Mouse (Mus musculus) megakaryocyte, embryonic 14.5 days (primary cell): Measurements from ENCODE around the gene Pacs1. TPM values are rescaled to one million over a fixed set of nuclear protein-coding genes. Genes with fewer than 3 reads are reported as not detected.
"Not testable (repeated sequence)": the region's sequence is repeated elsewhere in the genome, so short reads cannot be mapped to it uniquely, and the experiment has no call there.

Experiments
- H3K27me3 ChIP-seq: replicated peaks from 2 replicates; pipeline ENCODE3; 2012; ENCODE audit warnings: inconsistent platforms
- H3K36me3 ChIP-seq: replicated peaks from 2 replicates; pipeline ENCODE3; 2012; ENCODE audit warnings: low read length, inconsistent platforms, mixed read lengths
- H3K4me1 ChIP-seq: 2 replicates; pipeline ENCODE4 v1.6.1; 2012; ENCODE audit warnings: inconsistent platforms
- H3K4me3 ChIP-seq: replicated peaks from 2 replicates; pipeline ENCODE3; 2012; ENCODE audit warnings: moderate library complexity, mild to moderate bottlenecking, inconsistent platforms
- H3K9me3 ChIP-seq: 2 replicates; pipeline ENCODE4 v1.6.1; 2012; ENCODE audit warnings: inconsistent platforms
- FLI1 ChIP-seq: IDR thresholded peaks from 2 replicates; pipeline ENCODE4 v1.6.1; 2012; ENCODE audit warnings: low read length, inconsistent platforms, mixed read lengths
- GATA1 ChIP-seq: IDR thresholded peaks from 3 replicates; pipeline ENCODE4 v1.6.1; 2012; ENCODE audit warnings: mixed read lengths, low read length, inconsistent platforms, borderline replicate concordance
- polyA plus RNA-seq: library from polyadenylated mRNA; stranded (reverse); fragments of >175 nt; gene quantifications from 2 replicates; pipeline ENCODE4 v1.2.3, GENCODE M21; 2012; ENCODE audit warnings: low replicate concordance; ENCODE audit not compliant: insufficient read depth

Pacs1 gene
- polyA plus RNA-seq, 1 experiment, result 40.2 TPM

DNA sequence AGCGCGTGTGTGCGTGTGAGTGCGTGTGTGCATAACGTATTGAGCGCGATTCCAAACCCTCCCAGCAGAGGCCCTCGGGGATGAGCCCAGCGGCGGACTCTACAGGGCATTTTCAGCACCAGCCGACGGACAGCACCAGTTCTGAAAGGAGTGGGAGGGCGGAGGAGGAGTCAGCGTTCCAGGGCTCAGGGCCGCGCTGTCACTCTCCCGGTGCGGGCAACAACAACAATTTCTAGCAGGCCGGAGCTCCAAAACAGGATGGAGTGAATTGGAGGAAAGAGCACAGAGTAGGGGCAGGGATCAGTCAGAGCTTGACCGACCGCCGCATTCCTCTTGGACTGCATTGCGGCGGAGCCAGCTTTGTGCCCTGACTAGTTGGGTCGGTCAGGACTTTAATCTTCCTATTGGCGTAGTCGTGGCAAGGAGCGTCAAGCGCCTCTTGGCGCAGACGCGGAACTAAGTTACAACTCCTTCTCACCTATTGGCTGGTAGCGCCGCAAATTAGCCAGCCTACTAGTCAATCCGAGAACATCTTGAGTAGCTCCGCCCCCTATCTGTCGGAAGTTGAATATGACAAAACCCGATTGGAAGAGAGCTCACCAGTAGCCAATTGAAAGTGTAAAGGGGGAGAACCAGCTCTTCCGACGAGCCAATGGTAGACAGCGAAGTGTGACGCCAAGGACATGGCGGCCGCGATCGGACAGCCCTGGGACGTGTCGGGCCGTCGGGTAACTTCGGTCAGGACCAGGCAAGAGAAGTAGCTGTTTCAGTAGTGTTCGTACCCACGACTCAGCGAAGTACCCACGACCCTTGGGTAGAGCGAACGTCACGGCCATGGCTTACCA, 184.8 kb downstream of the Pacs1 start, which contains the start of gene Yif1a:
TSS of gene Yif1a (plus strand) at position 655 of the 845 bp plus-strand sequence.
- H3K4me1 ChIP-seq, result peaks cover 40% of the 10 kb centered on the region
- H3K27me3 ChIP-seq, result peaks cover 32% of the 10 kb centered on the region
- peaks cover 37% of the 10 kb centered on the region for H3K36me3 ChIP-seq
- H3K9me3 ChIP-seq, result no peaks in the 10 kb centered on the region
- H3K4me3 ChIP-seq, result peak within 1 kb of the TSS; percentile 100
- TF ChIP-seq GATA1 (no peak), FLI1 (no peak)

DNA sequence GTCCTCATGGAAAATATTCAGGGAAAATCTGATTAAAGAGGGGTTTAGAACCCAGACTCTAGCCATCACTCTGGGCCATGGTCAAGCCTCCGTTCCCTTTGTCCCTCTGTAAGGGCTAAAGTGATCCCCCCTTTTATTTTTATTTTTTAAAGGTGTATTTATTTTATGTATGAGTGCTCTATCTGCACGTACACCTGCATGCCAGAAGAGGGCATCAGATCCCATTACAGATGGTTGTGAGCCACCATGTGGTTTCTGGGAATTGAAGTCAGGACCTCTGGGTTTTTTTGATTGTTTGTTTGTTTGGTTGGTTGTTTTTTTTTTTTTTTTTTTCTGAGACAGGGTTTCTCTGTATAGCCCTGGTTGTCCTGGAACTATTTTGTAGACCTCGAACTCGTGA, 186.4 kb downstream of the Pacs1 start:
- Histone ChIP-seq H3K27me3 (peaks cover 48% of the 10 kb centered on the region), H3K36me3 (peaks cover 21% of the 10 kb centered on the region), H3K4me1 (peaks cover 45% of the 10 kb centered on the region)
- H3K9me3 ChIP-seq, H3K4me3 ChIP-seq: not testable (repeated sequence)

DNA sequence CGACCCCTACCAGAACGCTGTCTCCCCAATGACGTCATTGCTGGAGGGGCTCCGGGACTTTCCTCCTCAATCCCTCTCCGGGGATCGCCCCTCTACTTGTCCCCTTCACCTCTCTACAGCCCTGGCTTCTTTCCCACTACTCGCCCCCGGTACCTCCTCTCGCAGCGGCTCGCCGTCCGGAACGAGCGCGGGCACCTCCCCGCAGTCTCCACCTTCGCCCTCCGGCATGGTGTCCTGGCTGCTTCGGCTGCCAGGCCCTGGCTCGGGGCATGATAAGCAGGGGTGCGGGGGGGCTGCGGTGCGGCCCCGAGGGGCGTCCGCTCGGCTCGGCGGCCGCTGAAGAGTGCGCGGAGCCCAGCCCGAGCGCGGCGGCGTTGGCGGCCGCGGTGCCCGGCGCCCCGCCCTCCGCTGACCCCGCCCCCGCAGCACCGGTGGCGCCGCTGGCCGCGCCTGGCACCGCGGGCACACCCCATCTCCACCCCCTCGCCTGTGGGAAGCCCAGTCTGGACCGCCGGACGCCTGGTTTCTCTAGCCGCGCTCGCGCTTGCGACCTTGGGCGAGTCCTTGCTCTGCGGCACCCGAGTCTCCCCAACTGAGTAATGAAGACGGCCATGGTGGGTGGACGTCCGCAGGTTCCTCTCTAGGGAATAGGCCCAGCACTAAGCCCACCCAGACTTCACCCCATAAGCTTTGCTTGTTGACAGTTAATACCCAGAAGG, 187.6 kb downstream of the Pacs1 start, which contains the start of gene Tmem151a:
TSS of gene Tmem151a (minus strand) at position 387 of the 719 bp plus-strand sequence.
- Histone ChIP-seq H3K4me3 (peak within 1 kb of the TSS; percentile 85), H3K9me3 (no peaks in the 10 kb centered on the region), H3K27me3 (peaks cover 60% of the 10 kb centered on the region), H3K4me1 (peaks cover 45% of the 10 kb centered on the region), H3K36me3 (peaks cover 9% of the 10 kb centered on the region)
- no peak for TF ChIP-seq FLI1
- TF ChIP-seq GATA1, result no peak

DNA sequence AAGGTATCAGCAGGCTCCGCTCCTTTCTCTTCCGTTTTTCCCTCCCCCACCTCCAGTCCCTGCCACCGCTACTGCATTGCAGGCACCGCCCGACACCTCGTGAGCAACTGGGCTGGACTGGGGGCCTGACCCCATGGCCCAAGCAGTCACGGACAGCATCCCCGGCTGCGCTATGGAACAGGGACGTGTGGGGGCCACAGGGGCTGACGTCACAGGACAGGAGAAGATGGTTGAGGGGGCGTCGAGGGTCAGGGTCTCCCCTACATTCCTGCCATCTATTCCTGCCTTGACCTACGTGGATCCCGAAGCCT, 188.1 kb downstream of the Pacs1 start:
- Histone ChIP-seq H3K27me3 (peaks cover 65% of the 10 kb centered on the region), H3K4me1 (peaks cover 44% of the 10 kb centered on the region), H3K9me3 (no peaks in the 10 kb centered on the region), H3K36me3 (peaks cover 5% of the 10 kb centered on the region), H3K4me3 (peak overlapping the region; percentile 85)
- TF ChIP-seq GATA1 (no peak), FLI1 (no peak)

DNA sequence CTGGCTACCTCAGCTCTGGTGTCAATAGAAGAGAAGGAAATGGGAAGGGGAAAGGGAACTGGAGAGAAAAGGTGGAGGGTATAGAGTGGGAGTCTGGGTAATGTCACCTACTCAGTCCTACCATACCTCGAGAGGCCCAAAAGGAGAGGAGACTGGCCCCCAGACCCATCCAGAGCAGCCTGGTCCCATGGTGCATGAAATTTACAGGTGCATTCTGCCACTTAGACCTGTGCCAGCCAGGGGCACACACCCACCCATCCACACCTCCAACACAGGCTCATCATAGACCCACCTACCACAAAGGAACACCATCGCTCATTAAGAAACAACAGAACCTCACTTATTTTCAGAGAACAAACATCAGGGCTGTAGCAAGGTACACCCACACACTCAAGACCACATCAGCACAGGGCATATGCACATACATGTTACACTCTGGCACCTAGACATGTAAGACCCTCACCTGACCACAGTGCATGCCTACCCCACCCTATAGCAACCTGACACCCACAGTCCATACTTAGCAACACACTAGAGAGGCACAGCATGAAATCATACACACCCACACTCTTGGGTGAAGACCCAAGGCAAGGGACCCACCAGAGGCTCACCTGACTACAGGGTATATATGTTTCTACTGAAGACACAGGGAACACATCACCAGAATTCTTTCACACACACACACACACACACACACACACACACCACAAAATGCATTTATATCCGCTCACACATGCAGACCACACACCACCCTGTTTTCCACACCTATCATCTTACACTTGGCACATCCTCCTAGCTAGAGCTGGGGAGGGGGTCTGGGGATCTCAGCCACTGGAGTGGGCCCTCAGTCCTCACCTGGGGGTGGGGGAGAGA, 188.7 kb downstream of the Pacs1 start:
- no peak for TF ChIP-seq GATA1
- TF ChIP-seq FLI1, result no peak
- no peaks in the 10 kb centered on the region for H3K9me3 ChIP-seq
- no peak overlapping the region for H3K4me3 ChIP-seq
- H3K4me1 ChIP-seq, result peaks cover 38% of the 10 kb centered on the region
- H3K36me3 ChIP-seq, result no peaks in the 10 kb centered on the region
- H3K27me3 ChIP-seq, result peaks cover 66% of the 10 kb centered on the region

Other genes starting within 250 kb of the Pacs1 start
- 0.58 and 0.94 TPM in 2 replicates for gene Slc29a2, start 249.3 kb downstream of the Pacs1 start, polyA plus RNA-seq
- gene B4gat1, start 234.3 kb downstream of the Pacs1 start, polyA plus RNA-seq, result 1.3 and 2.0 TPM in 2 replicates
- gene AC124502.3, start 234.2 kb downstream of the Pacs1 start, polyA plus RNA-seq, result not detected in 2 replicates
- gene Brms1, start 231.8 kb downstream of the Pacs1 start, polyA plus RNA-seq, result 82.3 and 110 TPM in 2 replicates
- 0.47 TPM in 1 of 2 replicates, not detected in the other for gene Rin1, start 222.6 kb downstream of the Pacs1 start, polyA plus RNA-seq
- gene Cd248, start 205.0 kb downstream of the Pacs1 start, polyA plus RNA-seq, result 0.74 and 1.3 TPM in 2 replicates
- gene Tmem151a, start 187.6 kb downstream of the Pacs1 start, polyA plus RNA-seq, result 0.32 TPM in 1 of 2 replicates, not detected in the other
- 24.4 and 25.6 TPM in 2 replicates for gene Yif1a, start 184.6 kb downstream of the Pacs1 start, polyA plus RNA-seq
- 4.9 and 13.6 TPM in 2 replicates for gene Cnih2, start 174.6 kb downstream of the Pacs1 start, polyA plus RNA-seq
- gene Rab1b, start 166.0 kb downstream of the Pacs1 start, polyA plus RNA-seq, result 445 and 649 TPM in 2 replicates
- 12.7 and 17.2 TPM in 2 replicates for gene Klc2, start 154.6 kb downstream of the Pacs1 start, polyA plus RNA-seq
- gene Sf3b2, start 22.3 kb upstream of the Pacs1 start, polyA plus RNA-seq, result 158 and 268 TPM in 2 replicates
- not detected in 2 replicates for gene Gal3st3, start 25.2 kb upstream of the Pacs1 start, polyA plus RNA-seq
- gene Catsper1, start 62.6 kb upstream of the Pacs1 start, polyA plus RNA-seq, result not detected in 2 replicates
- gene Cst6, start 76.5 kb upstream of the Pacs1 start, polyA plus RNA-seq, result 0.54 and 9.2 TPM in 2 replicates
- 4.8 and 48.1 TPM in 2 replicates for gene Eif1ad, start 93.6 kb upstream of the Pacs1 start, polyA plus RNA-seq
- gene Banf1, start 94.0 kb upstream of the Pacs1 start, polyA plus RNA-seq, result 21.6 and 178 TPM in 2 replicates
- gene Sart1, start 115.6 kb upstream of the Pacs1 start, polyA plus RNA-seq, result 44.3 and 152 TPM in 2 replicates
- gene Tsga10ip, start 129.4 kb upstream of the Pacs1 start, polyA plus RNA-seq, result 2.6 TPM in 1 of 2 replicates, not detected in the other
- gene Drap1, start 151.9 kb upstream of the Pacs1 start, polyA plus RNA-seq, result 369 and 449 TPM in 2 replicates
- 100 and 136 TPM in 2 replicates for gene AI837181, start 152.0 kb upstream of the Pacs1 start, polyA plus RNA-seq
- 4.3 TPM in 1 of 2 replicates, not detected in the other for gene Fosl1, start 174.4 kb upstream of the Pacs1 start, polyA plus RNA-seq
- gene Ccdc85b, start 184.8 kb upstream of the Pacs1 start, polyA plus RNA-seq, result 4.9 and 12.3 TPM in 2 replicates
- 25.9 and 134 TPM in 2 replicates for gene Fibp, start 187.5 kb upstream of the Pacs1 start, polyA plus RNA-seq
- gene Ctsw, start 195.4 kb upstream of the Pacs1 start, polyA plus RNA-seq, result not detected in 2 replicates
- gene Efemp2, start 200.8 kb upstream of the Pacs1 start, polyA plus RNA-seq, result 2.0 TPM in 1 of 2 replicates, not detected in the other
- 40.1 and 41.1 TPM in 2 replicates for gene Mus81, start 215.3 kb upstream of the Pacs1 start, polyA plus RNA-seq
- gene Cfl1, start 217.3 kb upstream of the Pacs1 start, polyA plus RNA-seq, result 2,588 and 4,768 TPM in 2 replicates
- not detected in 2 replicates for gene 1700020D05Rik, start 230.7 kb upstream of the Pacs1 start, polyA plus RNA-seq
- 3.6 and 4.0 TPM in 2 replicates for gene Snx32, start 237.4 kb upstream of the Pacs1 start, polyA plus RNA-seq